Mouse (Mus musculus) forebrain, postnatal 0 days (tissue): ENCODE measurements around the gene Ccdc12. TPM values are rescaled to one million over a fixed set of nuclear protein-coding genes. Genes with fewer than 3 reads are reported as not detected.

Experiments
- ATAC-seq: fragments of 200-750 bp; cut with Nextera tagmentation; 2 replicates; pipeline ENCODE4 v1.8.0; 2017; ENCODE audit warnings: mild to moderate bottlenecking, moderate library complexity
- DNase-seq: peaks from one replicate; pipeline ENCODE4 v3.0.0-alpha.2; 2015
- H3K27ac ChIP-seq: fragments of 300-500 bp; sonication (generic); 2 replicates; pipeline ENCODE4 v1.5.1; 2014; ENCODE audit warnings: low read depth, mild to moderate bottlenecking, antibody characterized with exemption, low read length, moderate library complexity, mixed read lengths
- H3K27me3 ChIP-seq: fragments of 300-500 bp; sonication (generic); 2 replicates; pipeline ENCODE4 v1.6.1; 2014; ENCODE audit warnings: mild to moderate bottlenecking, low read length, mixed read lengths; ENCODE audit not compliant: insufficient read depth
- H3K36me3 ChIP-seq: fragments of 300-500 bp; sonication (generic); 2 replicates; pipeline ENCODE4 v1.6.1; 2014; ENCODE audit warnings: mild to moderate bottlenecking, moderate library complexity; ENCODE audit not compliant: insufficient read depth
- H3K4me1 ChIP-seq: fragments of 300-500 bp; sonication (generic); 2 replicates; pipeline ENCODE4 v1.6.1; 2014; ENCODE audit warnings: antibody characterized with exemption; ENCODE audit not compliant: insufficient read depth
- H3K4me2 ChIP-seq: fragments of 300-500 bp; sonication (generic); 2 replicates; pipeline ENCODE4 v1.6.1; 2014; ENCODE audit warnings: low read depth, mild to moderate bottlenecking, moderate library complexity
- H3K4me3 ChIP-seq: fragments of 300-500 bp; sonication (generic); 2 replicates; pipeline ENCODE4 v1.5.1; 2014; ENCODE audit warnings: low read depth, low read length, mixed read lengths
- H3K9ac ChIP-seq: fragments of 300-500 bp; sonication (generic); 2 replicates; pipeline ENCODE4 v1.6.1; 2014; ENCODE audit warnings: mild to moderate bottlenecking
- H3K9me3 ChIP-seq: fragments of 300-500 bp; sonication (generic); 2 replicates; pipeline ENCODE4 v1.6.1; 2016; ENCODE audit warnings: low read length
- CTCF ChIP-seq: sonication (generic); IDR thresholded peaks from 2 replicates; pipeline ENCODE4 v1.5.1; 2016; ENCODE audit warnings: antibody characterized with exemption, control low read depth, low read depth
- WGBS: fragments of 180-500 bp; shearing (Covaris S2); extraction: QIAGEN DNeasy Blood & Tissue Kit; methylation state at CpG from one replicate; pipeline ENCODE4 v1.1.7; 2014; 5-methylcytosine and 5-hydroxymethylcytosine counted together
- polyA plus RNA-seq: library from polyadenylated mRNA; unstranded; fragments of >200 nt; fragmentation: Nextera tagmentation; extraction: Ambion mirVana; gene quantifications from 2 replicates; pipeline ENCODE4 v1.2.1, GENCODE M21; 2015
- total RNA-seq: library from RNA; depleted of rRNA; stranded (reverse); fragments of >200 nt; gene quantifications from 2 replicates; pipeline ENCODE4 v1.2.3, GENCODE M21; 2014

Ccdc12 gene
- total and polyA plus RNA-seq, 2 experiments from 2014 or later, result 38.4 to 104 TPM

GRCm38 (mm10) chr9:110715426-110715825 is 59.1 kb downstream of the Ccdc12 start:
- TF ChIP-seq CTCF, result peak; percentile 61

DNA sequence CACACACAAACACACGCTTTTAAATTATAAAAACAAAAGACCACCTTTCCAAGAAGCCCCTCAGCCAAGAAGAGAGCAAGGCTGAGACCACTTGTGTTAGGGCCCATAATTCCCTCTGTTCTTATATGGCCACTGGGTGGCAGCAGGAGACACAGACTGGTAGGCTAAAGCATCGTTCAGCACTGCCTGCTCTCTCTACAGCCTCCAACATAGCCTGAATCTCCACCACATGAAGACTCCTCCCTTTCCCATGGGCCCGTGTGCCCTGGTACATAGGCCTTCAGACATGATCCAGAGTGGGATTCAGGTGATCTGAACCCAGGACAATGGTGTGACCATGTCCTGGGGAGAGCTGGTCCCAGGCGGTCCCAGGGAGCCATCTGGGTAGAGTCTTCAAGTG is 60.5 kb downstream of the Ccdc12 start:
- Histone ChIP-seq H3K4me3 (no peak overlapping the region), H3K36me3 (peaks cover 16% of the 10 kb centered on the region), H3K9me3 (no peaks in the 10 kb centered on the region), H3K4me1 (no peaks in the 10 kb centered on the region), H3K4me2 (no peak overlapping the region), H3K27me3 (no peaks in the 10 kb centered on the region), H3K9ac (no peak overlapping the region), H3K27ac (no peak overlapping the region)
- peak; percentile 94 for ATAC-seq
- peak; percentile 92 for TF ChIP-seq CTCF
- peak; percentile 82 for DNase-seq
- WGBS, result 30% methylated on average over 4 of the region's 4 CpGs

More at GRCm38 (mm10) chr9:110715426-110715825, 59.1 kb downstream of the Ccdc12 start:
- H3K9ac ChIP-seq, result no peak overlapping the region
- H3K4me2 ChIP-seq, result no peak overlapping the region
- DNase-seq (peak; percentile 44), ATAC-seq (peak; percentile 23; the same call in 1 of the 2 replicates)
- H3K4me3 ChIP-seq, result no peak overlapping the region
- no peaks in the 10 kb centered on the region for H3K4me1 ChIP-seq
- no peak overlapping the region for H3K27ac ChIP-seq
- peaks cover 19% of the 10 kb centered on the region for H3K36me3 ChIP-seq
- H3K9me3 ChIP-seq, result no peaks in the 10 kb centered on the region
- no peaks in the 10 kb centered on the region for H3K27me3 ChIP-seq
- 58% methylated on average over 1 of the region's 1 CpGs for WGBS

GRCm38 (mm10) chr9:110718071-110718470 is 61.8 kb downstream of the Ccdc12 start:
- no peaks in the 10 kb centered on the region for H3K4me1 ChIP-seq
- no peaks in the 10 kb centered on the region for H3K27me3 ChIP-seq
- ATAC-seq (no peak), DNase-seq (no peak)
- peaks cover 8% of the 10 kb centered on the region; the same call in 1 of the 2 replicates for H3K36me3 ChIP-seq
- TF ChIP-seq CTCF, result no peak
- no peak overlapping the region for H3K27ac ChIP-seq
- H3K9me3 ChIP-seq, result no peaks in the 10 kb centered on the region
- WGBS, result 83% methylated on average over 6 of the region's 6 CpGs
- no peak overlapping the region for H3K4me2 ChIP-seq
- no peak overlapping the region for H3K9ac ChIP-seq
- H3K4me3 ChIP-seq, result no peak overlapping the region

DNA sequence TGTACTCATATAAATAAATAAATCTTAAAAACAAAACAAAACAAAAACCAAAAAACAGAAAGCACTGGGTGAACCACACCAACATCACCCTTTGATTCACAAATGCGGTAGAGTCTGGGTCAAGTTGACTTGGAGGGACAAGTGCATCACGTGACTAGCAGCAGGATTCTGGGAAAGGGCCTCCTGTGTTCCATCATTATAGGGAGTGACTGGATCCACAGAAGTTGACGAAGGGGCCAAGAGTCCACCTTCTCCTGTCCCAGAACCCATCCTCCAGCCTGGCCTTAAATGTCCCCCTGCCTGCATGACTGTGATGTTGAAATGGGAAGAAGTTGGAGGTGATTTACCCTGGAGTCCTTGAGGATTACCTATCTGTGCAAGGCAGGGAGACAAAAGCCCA is 62.5 kb downstream of the Ccdc12 start:
- 86% methylated on average over 3 of the region's 3 CpGs for WGBS

DNA sequence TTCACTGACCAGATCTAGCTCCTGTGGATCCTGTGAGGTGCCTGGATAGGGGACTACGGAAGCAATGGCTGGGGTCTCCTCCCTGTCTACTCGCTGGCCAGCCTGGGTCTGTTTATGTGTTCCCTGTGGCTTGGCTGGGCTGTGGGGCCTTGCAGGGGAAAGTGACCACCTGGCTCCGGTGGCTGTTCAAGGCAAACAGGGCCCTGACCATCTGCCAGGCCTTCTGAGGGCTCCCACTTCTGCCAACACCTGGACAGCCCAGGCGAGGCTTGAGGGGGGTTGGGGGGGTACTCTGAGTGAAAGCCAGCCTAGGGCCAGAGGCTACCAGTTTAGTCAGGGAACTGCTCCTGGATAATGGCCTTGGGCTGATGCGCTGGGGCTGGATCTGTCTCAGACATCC is 63.7 kb downstream of the Ccdc12 start:
- Histone ChIP-seq H3K27me3 (no peaks in the 10 kb centered on the region), H3K36me3 (peaks cover 4% of the 10 kb centered on the region; the same call in 1 of the 2 replicates), H3K9ac (no peak overlapping the region), H3K4me2 (no peak overlapping the region), H3K27ac (no peak overlapping the region), H3K4me3 (no peak overlapping the region), H3K4me1 (no peaks in the 10 kb centered on the region), H3K9me3 (no peaks in the 10 kb centered on the region)
- DNase-seq (no peak), ATAC-seq (no peak)
- TF ChIP-seq CTCF, result no peak
- WGBS, result 77% methylated on average over 5 of the region's 5 CpGs

More for the DNA sequence above, 62.5 kb downstream of the Ccdc12 start:
- Histone ChIP-seq H3K4me3 (no peak overlapping the region), H3K9ac (no peak overlapping the region), H3K4me2 (no peak overlapping the region), H3K27ac (no peak overlapping the region), H3K9me3 (no peaks in the 10 kb centered on the region), H3K27me3 (no peaks in the 10 kb centered on the region), H3K4me1 (no peaks in the 10 kb centered on the region), H3K36me3 (peaks cover 7% of the 10 kb centered on the region; the same call in 1 of the 2 replicates)
- ATAC-seq (no peak), DNase-seq (no peak)
- no peak for TF ChIP-seq CTCF

DNA sequence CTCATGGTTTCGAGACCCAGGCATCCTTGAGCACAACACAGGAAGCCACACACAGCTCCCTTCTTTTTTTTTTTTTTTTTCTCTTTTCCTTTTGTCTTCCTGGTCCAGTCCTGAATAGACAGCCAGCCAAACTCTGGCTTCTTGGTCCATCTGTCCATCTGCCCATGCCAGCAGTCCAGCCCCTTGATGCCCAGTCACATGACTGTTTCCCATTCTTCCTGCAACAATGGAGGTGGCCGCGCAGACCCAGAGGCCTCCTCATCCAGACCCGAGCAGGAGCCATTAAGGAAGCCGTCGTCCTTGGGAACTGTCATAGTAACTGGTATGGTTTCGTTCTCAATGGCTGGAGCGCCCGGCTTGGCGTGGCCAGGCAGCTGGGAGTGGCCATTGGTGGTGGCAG is 65.8 kb downstream of the Ccdc12 start:
- no peak for TF ChIP-seq CTCF
- Histone ChIP-seq H3K9ac (no peak overlapping the region), H3K27me3 (0 out of 2 replicates have a peak, but pooled peaks cover 8% of the 10 kb centered on the region), H3K36me3 (no peaks in the 10 kb centered on the region), H3K4me3 (no peak overlapping the region), H3K9me3 (no peaks in the 10 kb centered on the region), H3K27ac (no peak overlapping the region), H3K4me2 (no peak overlapping the region), H3K4me1 (no peaks in the 10 kb centered on the region)
- 81% methylated on average over 10 of the region's 10 CpGs for WGBS
- no peak for DNase-seq
- no peak for ATAC-seq

DNA sequence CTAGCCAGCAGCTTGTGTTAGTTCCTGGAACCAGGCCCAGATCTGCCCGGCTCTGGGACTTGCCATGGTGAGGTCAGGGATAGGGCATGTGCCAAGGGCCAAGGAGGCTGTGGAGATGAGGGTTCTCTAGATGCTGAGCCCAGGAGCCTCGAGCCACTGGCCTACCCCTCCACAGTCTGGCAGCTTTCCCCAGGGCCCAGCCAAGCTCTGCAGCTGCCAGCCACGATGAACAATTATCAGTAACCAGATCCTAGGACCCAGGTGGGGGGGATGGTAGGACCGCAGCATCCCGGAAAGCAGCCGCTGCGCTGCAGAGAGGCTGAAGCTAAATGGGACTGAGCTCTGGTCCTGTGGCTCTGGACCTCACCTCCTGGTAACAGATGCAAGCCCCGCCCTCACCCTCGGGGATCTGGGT is 69.4 kb downstream of the Ccdc12 start:
- H3K36me3 ChIP-seq, result no peaks in the 10 kb centered on the region
- H3K27me3 ChIP-seq, result peaks cover 25% of the 10 kb centered on the region
- H3K27ac ChIP-seq, result no peak overlapping the region
- no peak overlapping the region for H3K4me3 ChIP-seq
- TF ChIP-seq CTCF, result no peak
- WGBS, result 9% methylated on average over 9 of the region's 9 CpGs
- H3K9ac ChIP-seq, result 0 out of 2 replicates have a peak overlapping the region, but pooled peaks have one; percentile 1
- ATAC-seq (peak; percentile 74), DNase-seq (peak; percentile 59)
- peaks cover 7% of the 10 kb centered on the region; the same call in 1 of the 2 replicates for H3K4me1 ChIP-seq
- H3K9me3 ChIP-seq, result no peaks in the 10 kb centered on the region
- H3K4me2 ChIP-seq, result no peak overlapping the region
